Mouse (Mus musculus) spleen, adult 2 months (tissue): ENCODE data around the gene A330070K13Rik.

Experiments
- CTCF ChIP-seq: fragments of 200-500 bp; IDR thresholded peaks from 2 replicates; pipeline ENCODE4 v1.5.1; 2011; ENCODE audit warnings: mild to moderate bottlenecking, inconsistent platforms; ENCODE audit not compliant: insufficient read depth, insufficient read length, insufficient replicate concordance; ENCODE audit errors: extremely low read depth
- POLR2A ChIP-seq: fragments of 200-500 bp; IDR thresholded peaks from 2 replicates; pipeline ENCODE4 v1.6.1; 2011; ENCODE audit warnings: low read depth, low read length, inconsistent platforms

GRCm38 (mm10) chr5:130394386-130394785 lies 10.0 kb upstream of the A330070K13Rik start:
- TF ChIP-seq CTCF (no peak), POLR2A (no peak)
